Mouse (Mus musculus): Measurements from ENCODE around the gene Mbnl1.

Gene Mbnl1

GRCm38 (mm10) chr3:60608952-60609403 lies 136.3 kb downstream of the Mbnl1 start:
- peak; percentile 76 for DNase-seq (ENCODE audit: low read depth)

GRCm38 (mm10) chr3:60611839-60612238 lies 139.2 kb downstream of the Mbnl1 start:
- peak; percentile 91 for DNase-seq (ENCODE audit: low read depth)

- no peak for DNase-seq (ENCODE audit: low read depth)
Measured at GRCm38 (mm10) chr3:60613121-60613520, 140.5 kb downstream of the Mbnl1 start.

GRCm38 (mm10) chr3:60614516-60614915 lies 141.9 kb downstream of the Mbnl1 start:
- peak; percentile 66 for DNase-seq (ENCODE audit: low read depth)

- no peak for DNase-seq (ENCODE audit: low read depth)
Measured at GRCm38 (mm10) chr3:60615057-60615606, 142.5 kb downstream of the Mbnl1 start.

- no peak for DNase-seq (ENCODE audit: low read depth)
Measured at GRCm38 (mm10) chr3:60615615-60616014, 143.0 kb downstream of the Mbnl1 start.

GRCm38 (mm10) chr3:60616147-60616546 lies 143.5 kb downstream of the Mbnl1 start:
- DNase-seq (ENCODE audit: low read depth): no peak

GRCm38 (mm10) chr3:60617643-60618042 lies 145.0 kb downstream of the Mbnl1 start:
- no peak for DNase-seq (ENCODE audit: low read depth)

GRCm38 (mm10) chr3:60620236-60620635 lies 147.6 kb downstream of the Mbnl1 start:
- DNase-seq (ENCODE audit: low read depth): no peak

GRCm38 (mm10) chr3:60631183-60631582 lies 158.6 kb downstream of the Mbnl1 start:
- DNase-seq (ENCODE audit: low read depth): peak; percentile 31

GRCm38 (mm10) chr3:60631754-60632153 lies 159.1 kb downstream of the Mbnl1 start:
- DNase-seq (ENCODE audit: low read depth): peak; percentile 22

GRCm38 (mm10) chr3:60632796-60633466 lies 160.3 kb downstream of the Mbnl1 start:
- peak; percentile 41 for DNase-seq (ENCODE audit: low read depth)

- DNase-seq (ENCODE audit: low read depth): no peak
Measured at GRCm38 (mm10) chr3:60638530-60638929, 165.9 kb downstream of the Mbnl1 start.

GRCm38 (mm10) chr3:60639135-60639534 lies 166.5 kb downstream of the Mbnl1 start:
- DNase-seq (ENCODE audit: low read depth): peak; percentile 33

- DNase-seq (ENCODE audit: low read depth): no peak
Measured at GRCm38 (mm10) chr3:60642227-60642626, 169.6 kb downstream of the Mbnl1 start.

GRCm38 (mm10) chr3:60645531-60645930 lies 172.9 kb downstream of the Mbnl1 start:
- no peak for DNase-seq (ENCODE audit: low read depth)

GRCm38 (mm10) chr3:60648293-60648692 lies 175.7 kb downstream of the Mbnl1 start:
- DNase-seq (ENCODE audit: low read depth): no peak

GRCm38 (mm10) chr3:60660762-60661161 lies 188.1 kb downstream of the Mbnl1 start:
- no peak for DNase-seq (ENCODE audit: low read depth)
